Mouse (Mus musculus): ENCODE results near the gene Nfib. TPM values are rescaled to one million over a fixed set of nuclear protein-coding genes. Genes with fewer than 3 reads are reported as not detected.

The Nfib gene
- total RNA-seq, 2 experiments from 2014 or later, result 79.7 to 96.6 TPM

DNA sequence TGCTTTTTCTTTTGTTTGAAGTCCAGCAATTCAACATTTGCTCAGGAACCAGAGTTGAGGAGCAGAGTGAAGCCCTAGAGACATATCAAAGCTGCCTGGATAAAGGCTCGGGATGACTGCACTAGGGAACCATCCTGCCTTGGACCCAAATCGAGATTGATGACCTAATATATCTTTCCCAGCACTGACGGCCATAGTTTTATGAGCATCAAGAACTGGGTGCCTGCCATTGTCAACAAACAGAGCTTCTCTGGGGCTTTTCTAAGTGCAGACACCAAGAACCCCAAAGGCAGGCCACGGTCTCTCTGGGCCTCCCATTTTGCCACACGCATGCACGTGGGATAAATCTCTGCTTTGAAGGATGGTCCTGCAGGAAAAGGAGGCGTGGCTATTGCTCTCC, 153.3 kb downstream of the Nfib start:
- intact Hi-C loops (cut with DNase I), result no loop called here
- DNase-seq (ENCODE audit: low spot score in 2 of 2), result no peak

DNA sequence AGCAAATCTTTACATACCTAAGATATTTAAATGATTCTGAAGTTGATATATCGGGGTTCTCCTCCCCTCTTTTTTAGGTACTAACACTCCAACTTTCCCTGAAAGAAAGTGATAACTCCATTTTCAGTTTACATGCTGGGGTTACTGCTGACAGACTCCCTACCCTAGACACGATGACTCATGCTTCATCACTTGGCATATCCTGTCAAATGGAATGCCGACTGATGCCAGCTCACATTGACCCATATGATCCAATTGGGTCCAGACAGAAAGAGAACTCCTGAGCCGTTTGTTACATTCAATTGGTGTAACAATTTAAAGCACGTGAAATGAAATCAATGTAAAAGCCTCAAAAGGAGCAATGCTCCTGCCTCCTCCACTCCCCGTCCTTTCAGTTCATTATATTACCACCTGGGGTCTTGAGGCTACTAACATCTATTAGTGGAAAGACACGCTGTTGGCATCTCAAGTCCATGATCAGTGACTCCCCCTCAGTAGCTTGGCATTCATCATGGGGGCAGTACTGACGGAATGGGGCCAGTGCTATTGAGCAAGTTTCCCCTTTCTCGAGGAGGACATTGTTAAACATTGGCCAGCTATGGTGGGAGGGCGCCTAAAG, 155.7 kb downstream of the Nfib start:
- intact Hi-C loops (cut with DNase I), result no loop called here
- DNase-seq (ENCODE audit: low spot score in 2 of 2), result no peak

DNA sequence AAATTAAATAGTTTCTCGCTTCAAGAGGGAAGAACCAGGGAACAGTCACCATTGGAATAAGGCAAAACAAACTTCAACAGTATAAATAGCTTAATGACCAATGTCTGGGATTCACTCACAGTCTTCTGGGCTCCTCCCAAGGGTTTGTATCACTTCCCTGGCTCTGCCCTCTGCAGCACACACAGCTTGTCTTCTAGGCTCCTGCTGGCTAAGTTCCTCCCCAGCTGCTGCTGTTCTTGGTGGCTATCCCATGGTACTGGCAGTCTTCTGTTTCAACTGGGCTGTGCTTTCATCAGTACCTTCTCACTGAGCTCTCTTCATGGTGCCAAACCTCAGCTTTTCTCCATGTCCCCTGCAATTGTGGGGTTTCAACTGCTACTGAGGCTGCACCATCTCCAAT, 157.3 kb downstream of the Nfib start:
- DNase-seq (ENCODE audit: low spot score in 2 of 2), result no peak
- intact Hi-C loops (cut with DNase I), result no loop called here

DNA sequence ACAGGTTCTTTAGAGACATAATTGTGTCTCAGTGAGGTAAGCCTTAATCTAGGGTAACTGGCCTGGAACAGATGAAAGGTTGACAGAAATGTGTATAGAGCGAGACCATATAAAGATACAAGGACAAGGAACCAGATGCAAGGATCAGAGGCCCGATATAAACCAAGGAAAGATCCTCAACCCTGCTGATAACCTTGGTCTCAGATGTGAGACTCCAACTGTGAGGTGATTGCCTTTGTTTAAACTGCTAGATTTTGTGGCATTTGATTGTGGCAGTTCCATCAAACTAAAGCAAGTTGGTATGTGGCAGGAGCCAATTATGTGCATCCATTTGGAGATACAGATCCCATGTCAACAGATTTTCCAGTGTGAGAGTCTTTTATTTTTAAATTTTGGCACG, 161.6 kb downstream of the Nfib start:
- DNase-seq (ENCODE audit: low spot score in 2 of 2), result no peak
- intact Hi-C loops (cut with DNase I), result loop anchor here (2.0 to 5.0 kb wide), 3 partner anchors 39 to 1367 kb away; no protein-coding TSS in a partner anchor

DNA sequence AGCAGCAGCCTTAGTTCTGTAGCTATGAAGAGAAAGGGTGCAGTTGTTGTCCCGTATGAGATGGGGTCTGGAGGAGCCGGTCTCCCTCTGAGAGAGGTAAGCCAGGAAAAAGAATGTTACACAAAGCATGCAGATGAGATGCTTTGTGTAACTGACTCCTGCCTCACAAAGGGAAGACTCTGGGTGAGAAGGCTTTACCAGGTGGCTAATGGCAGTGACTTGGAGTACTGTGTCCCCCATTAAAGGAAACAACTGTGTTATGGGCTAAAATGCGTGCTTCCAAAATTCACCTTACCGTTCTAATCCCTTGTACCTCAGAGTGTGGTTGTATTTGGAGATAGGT, 162.2 kb downstream of the Nfib start:
- intact Hi-C loops (cut with DNase I), result loop anchor here (2.0 to 5.0 kb wide), 3 partner anchors 39 to 1366 kb away; no protein-coding TSS in a partner anchor
- DNase-seq (ENCODE audit: low spot score in 2 of 2), result no peak

DNA sequence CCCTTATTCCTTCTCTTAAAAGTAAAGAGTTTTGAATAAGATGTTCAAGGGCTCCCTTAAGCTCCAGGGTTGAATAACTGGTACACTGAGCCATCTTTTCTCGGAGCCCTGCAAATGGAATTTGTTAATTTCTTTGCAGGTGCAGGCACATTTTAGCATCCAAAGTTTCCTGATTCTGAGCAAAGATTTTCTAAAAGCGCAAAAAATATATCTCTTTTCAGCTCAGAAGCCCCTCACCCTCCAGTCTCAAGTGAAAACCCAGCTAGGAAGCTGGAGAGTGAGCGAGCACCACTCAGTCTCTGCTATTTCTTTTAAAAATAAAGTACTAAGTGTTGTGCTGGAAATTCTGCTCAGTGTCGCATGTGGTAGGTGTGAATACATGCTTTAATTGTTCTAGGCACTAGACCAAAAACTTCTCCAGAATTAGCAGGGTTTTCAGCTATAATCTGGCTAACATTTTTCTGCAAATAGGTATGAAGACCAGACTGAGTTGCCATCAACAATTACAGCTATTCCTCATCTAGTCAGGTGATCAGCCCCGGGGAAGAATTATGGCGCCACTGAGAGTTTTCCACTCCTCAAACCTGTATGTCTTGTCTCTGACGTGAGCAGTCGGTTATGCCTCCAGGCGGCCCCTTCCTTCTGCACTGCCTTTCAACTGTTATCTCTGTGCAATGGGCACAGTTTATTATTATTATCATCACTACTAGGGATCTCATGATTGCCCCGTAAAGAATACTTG, 162.7 kb downstream of the Nfib start:
- no peak for DNase-seq (ENCODE audit: low spot score in 2 of 2)
- intact Hi-C loops (cut with DNase I), result loop anchor here (2.0 to 5.0 kb wide), 3 partner anchors 38 to 1366 kb away; no protein-coding TSS in a partner anchor

DNA sequence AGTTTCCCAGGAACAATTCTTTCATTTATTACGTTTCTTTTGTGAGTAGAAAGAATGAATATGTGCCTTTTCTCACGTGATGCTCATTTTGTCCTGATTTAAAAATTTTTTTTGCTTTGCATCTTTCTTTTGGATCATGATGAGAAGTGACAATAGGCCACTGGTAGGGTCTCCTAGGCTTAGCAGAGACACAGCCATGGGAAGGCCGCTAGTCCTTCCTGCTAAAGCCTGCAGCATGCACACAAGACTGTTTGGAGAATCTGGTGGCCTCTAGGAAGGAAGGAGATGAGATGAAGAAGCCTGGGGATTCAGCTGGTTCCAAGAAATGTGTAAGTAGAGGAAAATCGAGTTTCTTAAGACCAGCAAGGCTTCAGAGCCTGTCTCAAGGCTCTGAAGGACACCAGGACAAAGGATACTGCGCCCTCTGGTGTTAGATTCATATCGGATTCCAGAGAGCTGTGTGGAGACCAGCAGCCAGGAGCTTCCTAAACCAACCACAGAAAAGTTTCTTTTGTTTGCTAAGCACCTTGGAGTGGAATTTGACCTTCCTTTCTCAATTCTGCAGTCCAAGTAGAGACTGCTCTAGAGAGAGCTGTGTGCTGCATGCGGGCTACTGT, 163.5 kb downstream of the Nfib start:
- peak; percentile 68 to 77 for DNase-seq (ENCODE audit: low spot score in 2 of 2)
- intact Hi-C loops (cut with DNase I), result loop anchor here (2.0 to 5.0 kb wide), 3 partner anchors 37 to 1365 kb away; no protein-coding TSS in a partner anchor

DNA sequence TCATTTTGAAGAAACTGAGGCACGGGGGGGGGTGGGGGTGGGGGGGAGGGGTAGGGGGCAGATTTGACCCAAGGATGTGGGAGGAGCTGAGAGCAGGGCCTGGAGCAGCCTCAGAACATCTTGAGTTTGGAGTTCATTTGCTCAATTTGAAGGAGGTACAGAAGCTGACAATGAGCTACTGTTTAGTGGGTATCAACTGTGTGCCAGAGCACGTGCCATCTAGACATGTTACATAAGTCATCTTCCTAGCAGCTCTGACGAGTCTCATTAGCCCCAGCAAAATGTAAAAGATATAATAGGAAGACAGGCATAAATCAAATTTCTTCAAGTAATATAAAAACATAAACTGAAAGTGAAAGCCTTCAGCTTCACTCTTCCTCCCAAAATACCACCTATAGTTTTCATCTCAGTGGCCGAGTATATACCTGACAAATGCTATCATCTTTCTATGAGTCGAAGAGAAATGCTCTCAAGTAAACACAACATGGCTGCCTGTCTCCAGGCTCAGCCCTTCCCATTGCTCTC, 165.0 kb downstream of the Nfib start:
- intact Hi-C loops (cut with DNase I), result loop anchor here (5.0 kb wide), 1 partner anchor 1363 kb away; no protein-coding TSS in a partner anchor
- DNase-seq (ENCODE audit: low spot score in 2 of 2), result no peak

DNA sequence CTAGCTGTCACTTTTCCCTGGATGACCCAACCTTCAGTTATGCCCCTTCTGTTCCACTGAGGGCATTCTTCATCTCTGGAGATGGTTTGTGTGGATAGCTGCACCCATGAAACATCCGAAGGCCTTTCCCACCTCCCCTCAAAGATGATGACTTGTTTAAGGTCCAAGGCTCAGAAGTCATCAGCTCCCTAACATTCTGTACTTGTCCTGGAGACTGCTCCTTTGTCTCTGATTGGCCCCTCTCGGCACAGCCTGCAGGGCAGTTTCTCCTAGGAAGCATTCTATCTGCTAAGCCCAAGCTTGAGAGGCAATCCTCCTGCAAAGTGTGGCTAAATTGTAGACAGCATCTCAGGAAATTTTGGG, 165.5 kb downstream of the Nfib start:
- intact Hi-C loops (cut with DNase I), result loop anchor here (5.0 kb wide), 1 partner anchor 1363 kb away; no protein-coding TSS in a partner anchor
- DNase-seq (ENCODE audit: low spot score in 2 of 2), result no peak

DNA sequence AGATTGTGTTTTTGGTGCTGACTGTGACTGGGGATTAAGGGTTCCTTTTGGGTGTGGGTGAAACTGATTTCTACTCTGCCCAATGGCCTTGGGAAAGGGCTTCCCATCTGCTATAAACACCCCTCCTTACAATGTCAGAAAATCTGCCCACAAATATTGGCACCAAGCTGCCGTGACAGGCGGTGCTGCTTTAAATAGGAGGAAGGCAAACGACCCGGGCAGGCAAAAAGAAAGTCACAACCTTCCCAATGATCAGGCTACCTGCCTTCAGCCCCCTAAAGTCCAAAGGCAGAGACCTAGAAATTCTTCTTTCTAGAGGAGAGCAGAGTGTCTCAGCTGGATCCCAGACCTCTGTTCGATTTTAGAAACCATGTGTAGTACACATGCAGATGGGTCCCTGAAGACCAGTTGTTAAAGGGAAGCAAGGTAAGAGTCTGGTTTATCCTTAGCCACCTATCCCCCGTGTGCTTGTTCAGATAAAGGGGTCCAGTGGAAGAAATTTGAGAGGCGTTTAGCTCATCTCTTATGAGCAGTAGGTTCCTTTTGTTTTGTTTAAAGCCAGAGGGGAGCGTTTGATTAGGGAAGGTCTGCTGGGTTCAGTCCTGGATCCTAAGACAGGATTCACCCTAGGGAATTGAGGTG, 166.0 kb downstream of the Nfib start:
- intact Hi-C loops (cut with DNase I), result loop anchor here (5.0 kb wide), 2 partner anchors 42 to 1362 kb away; no protein-coding TSS in a partner anchor
- DNase-seq (ENCODE audit: low spot score in 2 of 2), result no peak

DNA sequence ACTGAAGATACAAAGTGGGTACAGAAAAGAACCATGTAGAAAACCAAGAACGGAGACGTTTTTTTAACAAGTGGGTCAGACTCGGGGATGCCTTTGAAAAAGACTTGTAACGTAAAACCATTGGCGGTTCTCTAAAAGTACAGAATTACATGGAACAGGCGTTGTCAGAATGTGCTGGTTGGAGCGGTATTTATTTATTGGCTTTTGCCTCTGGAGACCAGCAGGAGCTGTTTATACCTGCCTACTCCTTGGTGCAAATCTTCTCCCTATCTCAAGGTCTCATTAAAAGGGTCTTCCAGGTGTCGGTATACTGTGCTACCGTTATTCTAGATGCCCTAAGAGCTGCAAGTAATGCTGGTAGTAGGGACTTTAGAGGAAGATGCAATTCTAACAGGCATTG, 166.7 kb downstream of the Nfib start:
- no peak for DNase-seq (ENCODE audit: low spot score in 2 of 2)
- intact Hi-C loops (cut with DNase I), result loop anchor here (1.0 to 5.0 kb wide), 2 partner anchors 31 to 42 kb away; no protein-coding TSS in a partner anchor

DNA sequence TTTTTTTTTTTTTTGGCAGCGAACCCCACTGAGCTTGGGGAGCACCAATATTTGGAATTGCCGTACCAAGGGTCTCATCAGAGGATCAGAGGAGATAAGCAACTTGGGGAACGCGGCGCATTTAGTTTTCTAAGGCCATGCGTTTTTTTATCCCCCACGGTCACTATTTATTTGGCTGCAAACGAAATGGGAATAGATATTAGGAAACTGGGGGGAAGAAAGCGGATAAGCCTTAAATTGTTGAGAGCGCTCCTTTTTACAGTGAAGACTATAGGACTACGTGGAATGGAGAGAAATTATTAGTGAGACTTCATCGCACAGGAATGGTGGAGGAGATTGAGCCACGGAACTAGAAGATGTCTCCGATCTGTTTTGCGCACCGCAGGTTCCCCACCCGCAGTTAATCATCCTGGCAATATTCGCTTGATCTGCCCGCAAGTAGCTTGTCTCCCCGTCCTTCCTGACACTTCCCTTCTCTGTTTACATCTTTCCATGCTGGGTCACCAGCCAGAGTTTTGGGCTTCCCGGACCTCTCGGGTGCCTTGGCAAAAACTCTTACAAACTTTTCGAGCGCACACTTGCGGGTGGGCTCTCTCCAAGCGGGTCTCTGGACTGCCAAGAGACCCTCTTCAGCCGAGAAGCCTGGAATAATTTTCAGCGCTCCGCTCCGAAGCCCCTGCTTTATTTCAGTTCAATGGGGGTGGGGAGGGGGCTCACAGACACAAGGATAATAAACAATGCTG, 167.3 kb downstream of the Nfib start:
- DNase-seq (ENCODE audit: low spot score in 2 of 2), result no peak
- intact Hi-C loops (cut with DNase I), result loop anchor here (1.0 to 5.0 kb wide), 2 partner anchors 30 to 41 kb away; no protein-coding TSS in a partner anchor

DNA sequence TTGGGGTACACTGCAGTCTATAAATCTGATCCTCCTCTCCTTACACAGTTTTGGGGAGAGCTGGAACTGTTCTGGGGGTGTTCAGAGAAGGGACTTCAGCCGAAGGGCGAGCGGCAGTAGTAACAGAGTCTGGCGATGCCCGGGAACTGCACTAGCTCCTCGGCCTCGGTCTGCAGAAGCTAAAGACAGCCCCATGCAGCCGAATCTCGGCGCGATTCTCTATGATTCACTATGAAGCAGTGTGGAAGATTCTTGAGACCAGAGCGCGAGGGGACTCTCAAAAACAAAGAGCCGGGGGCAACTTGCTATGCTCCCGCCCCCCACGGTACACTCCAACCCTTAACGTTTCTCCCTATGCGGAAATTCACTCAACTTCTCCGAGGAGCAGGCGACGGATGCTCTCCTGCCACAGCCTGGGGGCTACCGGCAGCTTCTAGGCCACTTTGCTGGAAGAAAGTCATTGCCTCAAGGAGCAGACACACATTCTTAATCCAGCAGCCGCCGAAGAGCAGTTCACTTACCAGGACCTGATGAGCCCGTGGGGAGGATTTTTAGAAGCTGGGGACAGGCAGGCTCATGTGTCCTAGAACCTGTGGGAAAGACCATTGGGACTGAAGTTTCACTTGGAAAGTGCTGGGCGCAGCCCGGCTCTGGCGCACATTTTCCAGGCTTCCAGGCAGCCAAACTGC, 168.1 kb downstream of the Nfib start:
- DNase-seq (ENCODE audit: low spot score in 2 of 2), result peak in 1 of 2 experiments; percentile 57
- intact Hi-C loops (cut with DNase I), result loop anchor here (5.0 kb wide), 1 partner anchor 40 kb away; no protein-coding TSS in a partner anchor

DNA sequence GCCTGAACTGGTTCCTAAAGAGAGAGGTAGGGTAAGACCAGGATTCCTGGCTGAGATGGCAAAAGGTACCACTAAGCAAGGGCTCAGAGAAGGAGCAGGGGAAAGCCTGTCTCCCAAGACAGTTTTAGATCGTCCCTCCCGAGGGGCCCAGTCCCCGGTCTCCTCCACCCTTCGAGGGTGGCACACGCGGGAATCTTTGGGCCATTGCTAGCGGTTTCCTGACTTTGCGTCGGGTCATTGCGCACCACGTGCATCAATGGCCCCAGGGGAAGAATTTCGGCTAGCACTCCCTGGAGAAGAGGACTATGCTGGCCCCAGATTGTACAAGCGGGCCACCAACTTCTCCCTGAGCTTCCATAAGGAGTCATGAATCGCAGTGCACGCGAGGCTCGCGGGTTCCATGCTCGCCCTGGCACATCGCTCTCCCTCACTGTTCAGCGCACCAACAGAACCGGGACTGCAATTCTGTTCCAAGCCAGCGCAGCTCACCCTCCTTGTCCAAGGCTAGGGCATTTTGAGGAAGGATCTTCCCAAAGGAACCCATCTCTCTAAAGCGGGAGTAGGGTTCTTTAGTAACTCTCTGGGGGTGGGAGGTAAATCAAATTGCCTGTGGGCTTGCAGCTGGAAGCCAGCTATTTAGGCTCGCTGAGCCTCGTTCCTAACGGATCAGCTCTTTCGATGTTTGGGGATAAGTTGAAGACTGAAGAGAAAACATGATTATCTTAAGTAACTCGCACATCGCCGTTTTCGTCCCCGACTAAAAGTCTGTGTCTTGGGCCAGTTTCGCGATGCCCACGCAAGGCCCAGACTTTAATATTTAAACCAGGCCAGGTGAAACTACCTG, 168.9 kb downstream of the Nfib start:
- peak in 1 of 2 experiments; percentile 41 for DNase-seq (ENCODE audit: low spot score in 2 of 2)
- intact Hi-C loops (cut with DNase I), result loop anchor here (5.0 kb wide), 1 partner anchor 39 kb away; no protein-coding TSS in a partner anchor

DNA sequence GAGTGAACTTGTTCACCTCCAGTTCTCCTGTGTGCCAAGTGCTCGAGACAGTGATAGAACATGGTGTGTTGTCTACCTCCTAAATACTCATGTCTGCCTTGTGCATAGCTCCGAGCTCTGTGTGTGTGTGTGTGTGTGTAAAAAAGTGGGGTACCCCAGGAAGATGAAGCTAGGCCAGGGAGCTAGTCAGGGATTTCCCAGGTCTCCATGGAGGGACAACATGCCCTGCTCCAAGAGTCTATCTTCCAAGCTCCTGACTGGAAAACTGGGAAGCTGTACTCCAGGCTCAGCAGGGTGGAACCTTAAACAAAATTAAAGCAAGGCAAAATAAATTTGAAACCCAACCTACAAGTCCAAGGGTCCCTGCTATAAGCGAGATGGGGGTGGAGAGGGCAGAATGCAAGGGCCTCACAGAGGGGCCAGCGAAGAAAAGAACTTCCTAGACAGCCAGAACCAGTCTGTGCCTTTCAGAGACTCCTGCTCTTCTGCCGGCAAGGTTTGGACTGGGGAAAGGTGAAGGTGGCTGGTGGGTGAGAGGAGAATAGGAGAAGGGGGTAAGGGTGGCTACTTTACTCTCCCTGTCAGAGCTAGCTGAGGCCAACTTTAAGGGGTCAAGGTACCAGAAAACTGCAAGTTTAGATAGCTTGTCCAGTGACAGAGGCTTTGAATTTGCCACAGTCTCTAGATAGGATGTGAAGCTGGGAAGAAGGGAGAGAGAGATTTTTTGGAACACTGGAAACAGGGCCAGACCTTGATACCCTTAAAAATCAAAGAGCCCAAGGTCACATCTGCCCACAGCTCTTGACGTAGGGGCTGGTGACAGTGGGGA, 169.7 kb downstream of the Nfib start:
- intact Hi-C loops (cut with DNase I), result loop anchor here (5.0 kb wide), 1 partner anchor 39 kb away; no protein-coding TSS in a partner anchor
- DNase-seq (ENCODE audit: low spot score in 2 of 2), result no peak

DNA sequence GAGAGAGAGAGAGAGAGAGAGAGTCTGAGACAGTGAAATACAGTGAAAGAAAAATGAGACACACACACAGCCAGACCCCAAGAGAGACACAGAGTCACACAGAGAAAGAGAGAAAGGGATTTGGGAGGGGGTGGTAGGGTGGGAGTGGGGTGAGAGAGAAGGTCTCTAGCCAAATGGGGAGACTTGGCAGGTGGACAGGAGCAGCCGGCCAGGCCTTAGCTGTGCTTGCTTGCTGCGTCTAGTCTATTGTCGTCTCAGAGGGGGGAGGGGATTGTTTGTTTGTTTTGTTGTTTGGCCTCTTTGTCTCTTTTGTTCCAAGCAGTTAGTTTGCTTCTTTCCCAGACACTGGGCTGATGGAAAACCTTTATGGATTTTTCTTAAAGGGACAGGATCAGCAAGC, 172.3 kb downstream of the Nfib start:
- DNase-seq (ENCODE audit: low spot score in 2 of 2), result no peak
- intact Hi-C loops (cut with DNase I), result no loop called here

Data from left cerebral cortex, postnatal 36 days (tissue).